Comparison of ENCODE assay signal across 11 mouse cellular contexts in genomic region chr6:87274779-87275178, GRCm38 (mm10).
DNase-seq lines count a peak whose midpoint lies in the region; ATAC-seq and TF ChIP-seq lines count a peak whose summit lies in the region.
"Had no signal": no experiment of that assay in that cellular context is flagged by ENCODE, and none has a peak within 500 bp of the region (broad histone marks: within the 10 kb centered on the region; RNA-seq: fewer than 3 reads in every experiment).

No protein-coding gene starts in this region.

- no peak overlapping the region for H3K4me3 ChIP-seq in heart, postnatal 0 days (ENCODE audit: low read depth, low read length)
- H3K4me3 ChIP-seq in heart, embryonic 11.5 days (ENCODE audit: low read depth, low read length) = no peak overlapping the region
- H3K4me3 ChIP-seq: midbrain, embryonic 12.5 days; neural tube, embryonic 13.5 days had no signal

- H3K27me3 ChIP-seq in heart, postnatal 0 days (ENCODE audit: control insufficient read depth, insufficient read depth, low read length) = no peaks in the 10 kb centered on the region
- peaks cover 3% of the 10 kb centered on the region; the same call in 1 of the 2 replicates for H3K27me3 ChIP-seq in heart, embryonic 11.5 days (ENCODE audit: control insufficient read depth, insufficient read depth, low read length)
- H3K27me3 ChIP-seq: midbrain, embryonic 12.5 days; neural tube, embryonic 13.5 days had no signal

- peaks cover 14% of the 10 kb centered on the region for H3K4me1 ChIP-seq in heart, postnatal 0 days (ENCODE audit: control insufficient read depth, insufficient read depth)
- peaks cover 18% of the 10 kb centered on the region for H3K4me1 ChIP-seq in heart, embryonic 11.5 days (ENCODE audit: control insufficient read depth, insufficient read depth, low read length)

- H3K9me3 ChIP-seq in heart, postnatal 0 days (replicated peaks; ENCODE audit: control insufficient read depth, low read length) = peaks cover 6% of the 10 kb centered on the region
- H3K9me3 ChIP-seq in heart, embryonic 11.5 days (replicated peaks; ENCODE audit: control insufficient read depth, low read length) = peaks cover 6% of the 10 kb centered on the region; the same call in 1 of the 2 replicates

- 97% methylated on average over 5 of the region's 5 CpGs for WGBS in heart, postnatal 0 days
- 94% methylated on average over 5 of the region's 5 CpGs for WGBS in heart, embryonic 11.5 days (ENCODE audit: insufficient replicate concordance)

- TF ChIP-seq CTCF in heart, postnatal 0 days (IDR thresholded peaks at IDR 0.05; ENCODE audit: low read depth) = peak; percentile 20; the same call in 1 of the 2 replicates

- H3K27ac ChIP-seq in heart, postnatal 0 days (ENCODE audit: low read depth) = no peak overlapping the region
- H3K27ac ChIP-seq in heart, embryonic 11.5 days (ENCODE audit: low read depth, low read length) = no peak overlapping the region
- H3K27ac ChIP-seq: midbrain, embryonic 12.5 days; neural tube, embryonic 13.5 days had no signal

- no peak for ATAC-seq in heart, postnatal 0 days (ENCODE audit: insufficient read depth, low read depth)
- ATAC-seq in heart, embryonic 11.5 days (replicated peaks; ENCODE audit: insufficient number of reproducible peaks, low FRiP score, low TSS enrichment) = no peak
- no peak for ATAC-seq in erythroid progenitor cell, adult 5-6 weeks (replicated peaks; ENCODE audit: low FRiP score, poor library complexity, severe bottlenecking)

- H3K9ac ChIP-seq in heart, postnatal 0 days (replicated peaks; ENCODE audit: low read depth, low read length) = no peak overlapping the region
- no peak overlapping the region for H3K9ac ChIP-seq in heart, embryonic 11.5 days (ENCODE audit: low read depth, low read length)
- H3K9ac ChIP-seq: midbrain, embryonic 12.5 days; neural tube, embryonic 13.5 days had no signal

- no peak overlapping the region for H3K4me2 ChIP-seq in heart, postnatal 0 days (ENCODE audit: low read depth, low read length)
- no peak overlapping the region for H3K4me2 ChIP-seq in heart, embryonic 11.5 days
- H3K4me2 ChIP-seq: midbrain, embryonic 12.5 days; neural tube, embryonic 13.5 days had no signal

- peaks cover 5% of the 10 kb centered on the region; the same call in 1 of the 2 replicates for H3K36me3 ChIP-seq in heart, postnatal 0 days (replicated peaks; ENCODE audit: control insufficient read depth, insufficient read depth, low read length)
- peaks cover 6% of the 10 kb centered on the region for H3K36me3 ChIP-seq in heart, embryonic 11.5 days (ENCODE audit: control insufficient read depth, insufficient read depth, low read length)

- TF ChIP-seq EP300 in heart, postnatal 0 days (IDR thresholded peaks at IDR 0.05; ENCODE audit: low read depth) = no peak

- no peak for DNase-seq in heart, postnatal 0 days (ENCODE audit: low spot score)
- peak; percentile 20 for DNase-seq in retina, embryonic 14.5 days (ENCODE audit: low spot score)
- DNase-seq in retina, postnatal 1 day = no peak
- peak; percentile 6 for DNase-seq in T-cell, adult 2 months (ENCODE audit: low spot score)
- DNase-seq in thymus, postnatal 36 days = peak; percentile 16 to 17
- no peak for DNase-seq in right cerebral cortex, adult 2 months (ENCODE audit: low spot score in 2 of 2)
- DNase-seq: cerebellum, postnatal 36 days had no signal

Comparison
In these comparisons a context has a peak if more than half of its experiments do, and no peak if none do; other contexts are left out.
1. DNase-seq: peak in retina, embryonic 14.5 days (single experiment), T-cell, adult 2 months (single experiment) and thymus, postnatal 36 days (2 of 2); none in heart, postnatal 0 days (single experiment), retina, postnatal 1 day (single experiment) and right cerebral cortex, adult 2 months (0 of 2).